Mouse (Mus musculus): ENCODE results near the gene Nhlrc2. TPM values are rescaled to one million over a fixed set of nuclear protein-coding genes. Genes with fewer than 3 reads are reported as not detected.

Nhlrc2 gene
- polyA plus RNA-seq, 1 experiment from 2014 or later = 16.3 TPM

DNA sequence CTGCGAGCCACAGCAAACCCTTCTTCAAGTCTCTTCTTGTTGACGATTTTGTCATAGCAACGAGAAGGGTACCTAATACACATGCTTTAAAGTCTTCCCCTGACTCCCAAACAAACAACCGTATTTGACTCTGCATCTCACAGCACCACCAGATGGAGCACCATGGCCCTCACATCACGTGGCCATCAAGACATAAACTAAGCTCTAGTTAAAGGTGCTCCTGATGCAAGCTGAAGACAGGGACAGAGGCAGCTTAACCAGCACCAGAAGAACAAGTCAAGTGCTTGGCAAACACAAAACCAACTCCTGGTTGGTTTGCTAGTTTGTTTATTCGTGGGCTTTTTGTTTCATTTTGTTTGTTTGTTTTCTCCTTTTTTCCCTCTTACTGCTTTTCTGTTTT, 17.3 kb downstream of the Nhlrc2 start:
- peaks cover 18% of the 10 kb centered on the region; the same call in 1 of the 2 replicates for H3K36me3 ChIP-seq
- H3K4me3 ChIP-seq (replicated peaks) = no peak overlapping the region
- H3K9me3 ChIP-seq = no peaks in the 10 kb centered on the region
- no peaks in the 10 kb centered on the region for H3K27me3 ChIP-seq
- no peak overlapping the region for H3K9ac ChIP-seq (replicated peaks)
- no peak overlapping the region for H3K27ac ChIP-seq
- WGBS = 65% methylated on average over 6 of the region's 6 CpGs
- no peak for ATAC-seq (ENCODE audit: insufficient number of reproducible peaks, insufficient read depth, low FRiP score, low TSS enrichment, low read depth)
- no peak overlapping the region for H3K4me2 ChIP-seq
- no peaks in the 10 kb centered on the region for H3K4me1 ChIP-seq (replicated peaks)

- H3K9ac ChIP-seq (replicated peaks) = no peak overlapping the region
- H3K9me3 ChIP-seq = no peaks in the 10 kb centered on the region
- no peaks in the 10 kb centered on the region for H3K27me3 ChIP-seq
- H3K4me1 ChIP-seq (replicated peaks) = no peaks in the 10 kb centered on the region
- H3K4me2 ChIP-seq = no peak overlapping the region
- H3K27ac ChIP-seq = no peak overlapping the region
- H3K36me3 ChIP-seq = peaks cover 22% of the 10 kb centered on the region
- no peak for ATAC-seq (ENCODE audit: insufficient number of reproducible peaks, insufficient read depth, low FRiP score, low TSS enrichment, low read depth)
- no peak overlapping the region for H3K4me3 ChIP-seq (replicated peaks)
- 87% methylated on average over 4 of the region's 4 CpGs for whole genome bisulfite sequencing
Measured at GRCm38 (mm10) chr19:56566041-56566440, 18.0 kb downstream of the Nhlrc2 start.

DNA sequence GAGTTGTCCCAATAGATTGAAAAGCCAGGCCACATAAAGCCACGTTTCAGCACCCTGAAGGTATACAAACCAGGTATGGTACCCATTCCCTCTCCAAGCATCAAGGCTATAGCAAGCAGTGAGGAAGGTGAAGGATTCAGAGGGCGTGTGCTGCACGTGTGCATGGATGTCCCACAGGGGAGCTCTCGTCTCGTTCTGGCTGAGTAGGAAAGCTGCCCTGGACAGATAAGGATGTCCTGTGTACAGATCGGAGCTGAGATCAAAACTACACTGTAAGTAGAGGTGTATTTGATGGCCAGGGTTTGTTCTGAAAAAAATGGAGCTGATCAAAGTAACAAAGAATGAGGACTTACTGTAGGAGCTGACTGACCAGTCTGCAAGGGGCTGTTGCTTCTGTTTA, 18.9 kb downstream of the Nhlrc2 start:
- WGBS = 84% methylated on average over 6 of the region's 6 CpGs
- H3K4me1 ChIP-seq (replicated peaks) = no peaks in the 10 kb centered on the region
- no peak overlapping the region for H3K4me3 ChIP-seq (replicated peaks)
- H3K36me3 ChIP-seq = peaks cover 24% of the 10 kb centered on the region
- H3K9ac ChIP-seq (replicated peaks) = no peak overlapping the region
- H3K27me3 ChIP-seq = no peaks in the 10 kb centered on the region
- H3K4me2 ChIP-seq = no peak overlapping the region
- no peak for ATAC-seq (ENCODE audit: insufficient number of reproducible peaks, insufficient read depth, low FRiP score, low TSS enrichment, low read depth)
- H3K9me3 ChIP-seq = no peaks in the 10 kb centered on the region
- H3K27ac ChIP-seq = no peak overlapping the region

GRCm38 (mm10) chr19:56570781-56571180, 22.7 kb downstream of the Nhlrc2 start:
- Histone ChIP-seq H3K36me3 (peaks cover 33% of the 10 kb centered on the region), H3K4me2 (no peak overlapping the region), H3K27me3 (no peaks in the 10 kb centered on the region), H3K9me3 (no peaks in the 10 kb centered on the region), H3K9ac (replicated peaks) (no peak overlapping the region), H3K27ac (no peak overlapping the region), H3K4me3 (replicated peaks) (no peak overlapping the region), H3K4me1 (replicated peaks) (no peaks in the 10 kb centered on the region)
- ATAC-seq (ENCODE audit: insufficient number of reproducible peaks, insufficient read depth, low FRiP score, low TSS enrichment, low read depth) = no peak
- WGBS = 92% methylated on average over 8 of the region's 8 CpGs

DNA sequence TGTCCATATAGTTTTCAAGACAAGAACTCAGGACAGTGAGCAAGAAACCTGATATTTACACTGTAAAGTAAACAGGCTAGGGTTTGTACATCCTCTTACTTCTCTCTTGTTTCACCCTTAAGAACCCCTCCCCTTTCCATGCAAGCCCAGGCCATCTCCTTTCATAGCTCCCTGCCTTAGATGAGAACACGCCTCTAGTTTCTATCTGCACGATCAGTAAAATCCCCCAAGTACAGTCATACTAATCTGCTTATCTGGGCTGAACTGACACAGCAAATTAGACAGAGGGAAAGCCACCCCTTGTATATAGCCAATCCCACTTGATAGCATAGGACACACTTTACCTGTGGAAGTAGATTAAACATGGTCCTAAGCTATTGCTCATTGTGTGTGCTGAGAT, 23.2 kb downstream of the Nhlrc2 start:
- peaks cover 36% of the 10 kb centered on the region for H3K36me3 ChIP-seq
- WGBS = 95% methylated on average over 2 of the region's 2 CpGs
- H3K4me1 ChIP-seq (replicated peaks) = no peaks in the 10 kb centered on the region
- H3K4me2 ChIP-seq = no peak overlapping the region
- no peaks in the 10 kb centered on the region for H3K27me3 ChIP-seq
- no peak overlapping the region for H3K27ac ChIP-seq
- H3K9me3 ChIP-seq = no peaks in the 10 kb centered on the region
- ATAC-seq (ENCODE audit: insufficient number of reproducible peaks, insufficient read depth, low FRiP score, low TSS enrichment, low read depth) = no peak
- no peak overlapping the region for H3K4me3 ChIP-seq (replicated peaks)
- no peak overlapping the region for H3K9ac ChIP-seq (replicated peaks)

- 96% methylated on average over 5 of the region's 5 CpGs for WGBS
- Histone ChIP-seq H3K27ac (no peak overlapping the region), H3K4me1 (replicated peaks) (no peaks in the 10 kb centered on the region), H3K9ac (replicated peaks) (no peak overlapping the region), H3K4me2 (no peak overlapping the region), H3K36me3 (peaks cover 38% of the 10 kb centered on the region), H3K4me3 (replicated peaks) (no peak overlapping the region), H3K9me3 (no peaks in the 10 kb centered on the region), H3K27me3 (no peaks in the 10 kb centered on the region)
- no peak for ATAC-seq (ENCODE audit: insufficient number of reproducible peaks, insufficient read depth, low FRiP score, low TSS enrichment, low read depth)
Measured at GRCm38 (mm10) chr19:56571913-56572312, 23.9 kb downstream of the Nhlrc2 start.

DNA sequence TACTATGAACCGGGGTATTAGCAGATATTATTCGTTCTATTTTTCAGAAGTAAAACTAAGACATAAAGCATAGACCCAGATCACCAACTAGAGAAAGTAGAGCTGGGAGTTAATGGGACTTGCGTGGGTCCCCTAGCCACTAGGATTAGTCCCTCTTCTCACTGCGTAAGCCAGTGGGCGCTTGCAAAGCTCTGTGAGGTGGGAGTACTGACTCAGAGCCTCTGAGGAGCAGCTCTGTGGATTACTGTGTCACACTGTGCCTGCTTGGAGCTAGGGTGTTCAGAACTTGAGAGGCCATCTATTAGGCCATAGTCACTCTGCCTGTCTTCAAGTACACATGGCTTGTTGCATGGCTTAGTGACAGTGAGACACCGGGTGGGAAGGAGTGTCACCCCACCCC, 25.1 kb downstream of the Nhlrc2 start:
- peaks cover 46% of the 10 kb centered on the region for H3K36me3 ChIP-seq
- H3K27ac ChIP-seq = no peak overlapping the region
- H3K9me3 ChIP-seq = no peaks in the 10 kb centered on the region
- no peaks in the 10 kb centered on the region for H3K27me3 ChIP-seq
- H3K4me3 ChIP-seq (replicated peaks) = no peak overlapping the region
- H3K9ac ChIP-seq (replicated peaks) = no peak overlapping the region
- no peak overlapping the region for H3K4me2 ChIP-seq
- no peak for ATAC-seq (ENCODE audit: insufficient number of reproducible peaks, insufficient read depth, low FRiP score, low TSS enrichment, low read depth)
- WGBS = 97% methylated on average over 6 of the region's 6 CpGs
- no peaks in the 10 kb centered on the region for H3K4me1 ChIP-seq (replicated peaks)

- no peaks in the 10 kb centered on the region for H3K27me3 ChIP-seq
- H3K4me3 ChIP-seq (replicated peaks) = no peak overlapping the region
- 79% methylated on average over 1 of the region's 1 CpGs for WGBS
- no peaks in the 10 kb centered on the region for H3K9me3 ChIP-seq
- H3K27ac ChIP-seq = no peak overlapping the region
- H3K9ac ChIP-seq (replicated peaks) = no peak overlapping the region
- no peaks in the 10 kb centered on the region for H3K4me1 ChIP-seq (replicated peaks)
- H3K4me2 ChIP-seq = no peak overlapping the region
- no peak for ATAC-seq (ENCODE audit: insufficient number of reproducible peaks, insufficient read depth, low FRiP score, low TSS enrichment, low read depth)
- peaks cover 52% of the 10 kb centered on the region for H3K36me3 ChIP-seq
Measured at GRCm38 (mm10) chr19:56577801-56578200, 29.7 kb downstream of the Nhlrc2 start.

GRCm38 (mm10) chr19:56581981-56582380, 33.9 kb downstream of the Nhlrc2 start:
- Histone ChIP-seq H3K4me3 (replicated peaks) (no peak overlapping the region), H3K9ac (replicated peaks) (no peak overlapping the region), H3K27me3 (no peaks in the 10 kb centered on the region), H3K4me2 (no peak overlapping the region), H3K36me3 (peaks cover 61% of the 10 kb centered on the region), H3K27ac (no peak overlapping the region), H3K9me3 (no peaks in the 10 kb centered on the region), H3K4me1 (replicated peaks) (no peaks in the 10 kb centered on the region)
- ATAC-seq (ENCODE audit: insufficient number of reproducible peaks, insufficient read depth, low FRiP score, low TSS enrichment, low read depth) = no peak
- 88% methylated on average over 5 of the region's 5 CpGs for WGBS

DNA sequence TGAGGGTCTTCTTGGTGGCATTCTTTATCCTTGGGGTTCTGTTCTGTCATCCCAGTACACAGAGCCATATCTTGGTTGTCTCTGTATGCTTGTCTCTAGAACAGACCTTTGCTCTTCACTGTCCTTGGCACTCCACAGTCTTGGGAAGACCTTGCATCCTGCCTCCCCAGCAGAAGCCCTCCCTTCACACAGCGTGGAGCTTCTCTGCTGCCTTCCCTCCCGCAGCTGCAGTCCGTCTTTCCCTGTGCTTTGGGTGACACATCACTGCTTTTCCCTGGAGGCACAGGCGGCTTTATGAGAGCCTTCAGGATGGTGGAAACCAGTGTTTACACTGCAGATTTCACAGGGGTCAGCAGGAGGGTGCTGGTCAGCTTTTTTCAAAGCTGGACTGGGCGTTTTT, 35.7 kb downstream of the Nhlrc2 start:
- H3K4me1 ChIP-seq (replicated peaks) = no peaks in the 10 kb centered on the region
- 71% methylated on average over 5 of the region's 5 CpGs for WGBS
- H3K27ac ChIP-seq = no peak overlapping the region
- no peaks in the 10 kb centered on the region for H3K27me3 ChIP-seq
- no peak overlapping the region for H3K4me2 ChIP-seq
- ATAC-seq (ENCODE audit: insufficient number of reproducible peaks, insufficient read depth, low FRiP score, low TSS enrichment, low read depth) = no peak
- H3K9me3 ChIP-seq = no peaks in the 10 kb centered on the region
- no peak overlapping the region for H3K4me3 ChIP-seq (replicated peaks)
- no peak overlapping the region for H3K9ac ChIP-seq (replicated peaks)
- peaks cover 65% of the 10 kb centered on the region for H3K36me3 ChIP-seq

DNA sequence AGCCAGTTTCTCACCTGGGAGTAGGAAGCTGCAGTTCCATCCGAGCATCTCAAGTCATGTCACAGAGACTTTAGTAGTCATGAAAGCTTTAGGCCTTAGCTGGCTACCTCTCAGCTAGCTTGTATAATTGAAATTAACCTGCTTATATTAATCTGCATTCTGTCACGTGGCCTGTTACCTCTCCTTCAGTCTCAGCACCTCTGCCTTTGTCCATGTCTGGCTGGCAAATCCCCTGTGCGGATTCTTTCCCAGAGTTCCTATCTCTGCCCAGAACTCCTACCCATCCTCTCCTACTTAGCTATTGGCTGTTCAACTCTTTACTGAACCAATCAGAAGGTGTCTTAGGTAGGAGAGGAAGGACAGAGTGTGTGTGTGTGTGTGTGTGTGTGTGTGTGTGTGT, 36.2 kb downstream of the Nhlrc2 start:
- no peaks in the 10 kb centered on the region for H3K9me3 ChIP-seq
- WGBS = 88% methylated on average over 3 of the region's 3 CpGs
- H3K27ac ChIP-seq = no peak overlapping the region
- H3K4me1 ChIP-seq (replicated peaks) = no peaks in the 10 kb centered on the region
- H3K9ac ChIP-seq (replicated peaks) = no peak overlapping the region
- H3K4me3 ChIP-seq (replicated peaks) = no peak overlapping the region
- no peaks in the 10 kb centered on the region for H3K27me3 ChIP-seq
- peaks cover 70% of the 10 kb centered on the region for H3K36me3 ChIP-seq
- no peak for ATAC-seq (ENCODE audit: insufficient number of reproducible peaks, insufficient read depth, low FRiP score, low TSS enrichment, low read depth)
- H3K4me2 ChIP-seq = no peak overlapping the region

DNA sequence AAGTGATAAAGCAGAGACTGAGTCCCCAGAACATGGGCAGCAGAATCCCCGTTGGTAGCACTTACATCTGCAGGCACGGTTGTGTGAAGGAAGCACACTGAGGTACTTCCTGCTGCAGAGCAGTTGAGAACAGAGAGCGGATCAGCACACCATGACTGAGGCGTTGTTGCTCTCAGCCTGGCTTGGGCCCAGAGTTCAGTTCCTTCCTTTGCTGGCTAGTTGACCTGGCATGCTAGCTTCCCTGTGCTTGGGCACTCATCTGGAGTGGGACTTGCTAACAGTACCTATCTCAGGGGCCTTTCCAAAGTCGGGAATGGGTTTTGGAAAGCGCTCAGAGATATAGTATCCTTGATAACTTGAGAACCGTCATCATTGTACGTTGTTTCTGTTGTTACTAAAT, 38.3 kb downstream of the Nhlrc2 start:
- no peak for ATAC-seq (ENCODE audit: insufficient number of reproducible peaks, insufficient read depth, low FRiP score, low TSS enrichment, low read depth)
- Histone ChIP-seq H3K27ac (no peak overlapping the region), H3K9me3 (no peaks in the 10 kb centered on the region), H3K9ac (replicated peaks) (no peak overlapping the region), H3K4me2 (no peak overlapping the region), H3K36me3 (peaks cover 77% of the 10 kb centered on the region), H3K4me3 (replicated peaks) (no peak overlapping the region), H3K27me3 (no peaks in the 10 kb centered on the region), H3K4me1 (replicated peaks) (no peaks in the 10 kb centered on the region)
- WGBS = 87% methylated on average over 8 of the region's 8 CpGs

Measured in limb, embryonic 12.5 days (tissue).